Mouse (Mus musculus) spleen, postnatal 14 days (tissue): ENCODE results near the gene Nelfe.
"Not testable (repeated sequence)": the region's sequence is repeated elsewhere in the genome, so short reads cannot be mapped to it uniquely, and the experiment has no call there.

Source experiments
- DNase-seq, 2 experiments: peaks; one replicate each; pipeline ENCODE4 v3.0.0; 2021 to 2022; ENCODE audit warnings: low spot score in 2 of 2

The Nelfe gene

GRCm38 (mm10) chr17:34893072-34893824 is 43.1 kb downstream of the Nelfe start:
- DNase-seq: no peak

GRCm38 (mm10) chr17:34894074-34894597 is 43.9 kb downstream of the Nelfe start:
- peak; percentile 77 to 84 for DNase-seq

- DNase-seq: no peak
These were observed 44.8 kb downstream of the Nelfe start for GRCm38 (mm10) chr17:34894801-34895530.

GRCm38 (mm10) chr17:34895724-34896123 is 45.5 kb downstream of the Nelfe start:
- no peak for DNase-seq

DNA sequence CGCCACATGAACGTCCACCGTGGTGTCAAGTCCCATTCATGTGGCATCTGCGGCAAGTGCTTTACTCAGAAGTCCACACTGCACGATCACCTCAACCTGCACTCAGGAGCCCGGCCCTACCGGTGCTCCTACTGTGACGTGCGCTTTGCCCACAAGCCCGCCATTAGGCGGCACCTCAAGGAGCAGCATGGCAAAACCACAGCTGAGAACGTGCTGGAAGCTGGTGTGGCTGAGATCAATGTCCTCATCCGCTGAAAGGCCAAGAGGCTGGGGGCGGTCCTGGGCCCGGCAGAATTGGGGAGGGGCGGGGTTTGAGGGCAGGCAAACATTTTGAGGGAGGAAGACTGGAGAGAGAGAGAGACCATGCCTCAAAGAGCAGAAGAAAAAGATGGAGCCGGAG is 46.2 kb downstream of the Nelfe start:
- DNase-seq: no peak

DNA sequence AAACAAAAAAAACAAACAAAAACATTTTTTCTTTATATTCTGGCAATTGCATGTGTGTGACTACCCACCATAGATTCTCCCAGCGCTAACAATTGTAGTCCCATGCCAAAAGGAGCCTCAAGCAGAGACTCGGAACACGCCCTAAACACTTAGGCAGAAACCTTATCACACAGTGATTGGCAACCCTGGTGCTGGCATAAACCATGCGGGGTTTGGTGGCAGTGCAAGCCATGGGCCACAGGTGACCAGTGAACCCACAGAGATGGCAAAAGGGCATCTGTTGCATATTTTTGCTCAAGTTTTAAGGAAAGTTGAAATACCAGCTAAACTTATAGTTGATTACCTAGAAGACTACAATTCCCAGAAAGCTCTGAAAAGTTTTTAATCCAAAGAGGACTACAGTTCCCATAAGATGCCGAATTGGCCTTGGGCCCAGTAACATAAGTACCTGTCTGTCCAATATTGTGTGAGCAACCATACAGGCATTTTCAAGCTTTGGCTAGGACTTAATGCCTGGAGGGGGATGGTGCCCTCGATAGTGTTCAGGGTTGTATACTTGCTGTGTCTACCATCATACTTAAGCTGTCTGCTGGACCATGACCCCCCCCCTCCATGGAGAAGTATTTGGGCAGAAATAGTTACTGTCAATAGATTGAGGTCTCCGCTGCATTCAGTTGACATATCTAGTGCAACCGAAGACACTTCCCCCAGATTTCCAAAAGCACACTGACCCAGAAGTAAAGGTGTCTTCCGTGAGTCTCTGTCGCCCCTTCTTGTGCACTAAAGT is 47.4 kb downstream of the Nelfe start:
- DNase-seq: no peak

DNA sequence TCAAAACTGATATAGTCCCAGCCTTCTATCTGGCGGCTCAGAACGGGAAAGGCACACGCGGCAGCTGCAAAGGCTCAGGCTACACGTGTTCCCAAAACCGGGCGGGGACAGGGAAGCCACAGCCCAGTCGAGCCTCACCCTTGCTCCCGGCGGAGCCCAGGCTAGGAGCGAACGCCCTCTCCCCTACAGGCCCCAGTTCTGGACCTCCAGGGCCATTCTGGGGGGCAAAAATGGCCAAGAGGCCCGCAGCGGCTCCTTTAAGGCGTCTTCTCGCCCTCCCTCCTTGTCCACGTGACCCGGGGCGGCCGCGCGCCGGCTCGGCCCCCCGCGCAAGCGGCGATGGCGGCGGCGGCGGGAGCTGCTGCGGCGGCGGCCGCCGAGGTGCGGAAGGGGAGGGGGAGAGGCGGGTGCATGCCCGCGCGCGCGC is 48.0 kb downstream of the Nelfe start, which contains the start of the genes C2 and Ehmt2:
Gene C2, minus strand, starts transcription at position 106 of the 427 bp plus-strand sequence.
Gene Ehmt2, plus strand, starts transcription at position 310 of the 427 bp plus-strand sequence.
- peak; percentile 45 to 60 for DNase-seq

DNA sequence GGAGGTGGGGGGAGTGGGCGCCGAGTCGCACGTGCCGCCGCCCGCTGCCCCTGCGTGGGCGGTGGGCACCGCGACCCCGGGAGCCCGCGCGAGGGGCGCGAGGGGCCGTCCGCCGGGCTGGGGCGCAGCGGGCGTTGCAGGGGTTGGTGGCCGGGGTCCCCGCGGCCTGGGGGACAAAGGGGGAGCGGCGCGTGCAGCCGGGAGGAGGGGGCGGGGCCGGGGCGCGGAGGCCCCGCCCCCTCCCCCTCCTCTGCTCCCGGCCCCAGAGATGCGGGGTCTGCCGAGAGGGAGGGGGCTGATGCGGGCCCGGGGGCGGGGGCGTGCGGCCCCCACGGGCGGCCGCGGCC is 48.5 kb downstream of the Nelfe start:
- DNase-seq: no peak

GRCm38 (mm10) chr17:34899053-34899889 is 49.1 kb downstream of the Nelfe start:
- DNase-seq: no peak

- DNase-seq: no peak
These were observed 49.7 kb downstream of the Nelfe start for GRCm38 (mm10) chr17:34899890-34900243.

DNA sequence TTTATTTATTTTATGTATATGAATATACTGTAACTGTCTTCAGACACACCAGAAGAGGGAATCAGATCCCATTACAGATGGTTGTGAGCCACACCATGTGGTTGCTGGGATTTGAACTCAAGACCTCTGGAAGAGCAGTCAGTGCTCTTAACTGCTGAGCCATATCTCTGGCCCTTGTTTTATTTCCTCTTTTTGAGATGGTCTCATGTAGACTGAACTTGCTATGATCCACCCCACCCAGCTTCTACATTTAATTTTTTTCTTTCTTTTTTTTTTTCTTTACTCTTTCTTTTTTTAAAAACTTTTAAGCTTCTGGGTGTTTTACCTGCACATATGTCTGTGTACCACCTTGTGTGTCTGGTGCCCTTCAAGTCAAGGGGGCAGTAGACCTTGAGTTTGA is 50.6 kb downstream of the Nelfe start:
- DNase-seq: not testable (repeated sequence)

DNA sequence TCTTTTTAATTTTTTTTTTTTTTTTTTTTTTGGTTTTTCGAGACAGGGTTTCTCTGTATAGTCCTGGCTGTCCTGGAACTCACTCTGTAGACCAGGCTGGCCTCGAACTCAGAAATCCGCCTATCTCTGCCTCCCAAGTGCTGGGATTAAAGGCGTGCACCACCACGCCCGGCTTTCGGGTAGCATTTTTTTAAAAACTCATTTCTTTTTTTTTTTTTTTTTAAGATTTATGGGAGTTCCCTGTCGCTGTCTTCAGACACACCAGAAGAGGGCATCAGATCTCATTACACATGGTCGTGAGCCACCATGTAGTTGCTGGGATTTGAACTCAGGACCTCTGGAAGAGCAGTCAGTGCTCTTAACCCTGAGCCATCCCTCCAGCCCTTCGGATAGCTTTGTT is 51.8 kb downstream of the Nelfe start:
- not testable (repeated sequence) for DNase-seq

DNA sequence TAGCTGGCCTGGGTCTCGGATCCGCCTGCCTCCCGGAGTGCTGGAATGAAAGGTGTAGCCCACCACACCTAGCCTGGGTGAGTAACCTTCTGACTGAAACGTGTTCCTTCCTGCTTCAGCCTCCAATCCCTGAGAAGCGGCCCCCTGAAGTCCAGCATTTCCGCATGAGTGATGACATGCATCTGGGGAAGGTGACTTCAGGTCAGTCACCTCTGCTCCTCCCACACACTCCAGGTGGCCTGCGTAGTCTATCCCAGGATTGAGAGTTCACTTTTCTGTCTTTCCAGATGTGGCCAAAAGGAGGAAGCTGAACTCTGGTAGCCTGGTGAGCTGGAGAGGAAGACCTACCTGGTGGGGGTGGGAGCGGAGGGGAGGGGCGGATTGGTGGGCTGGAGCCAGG is 52.7 kb downstream of the Nelfe start:
- DNase-seq: no peak
